Mouse (Mus musculus) CH12.LX (cell line): Measurements from ENCODE around the gene Micall2. TPM values are rescaled to one million over a fixed set of nuclear protein-coding genes. Genes with fewer than 3 reads are reported as not detected.

Experiments used
- DNase-seq: peaks from one replicate; pipeline ENCODE4 v3.0.0-alpha.2; 2013; ENCODE audit errors: extremely low read depth
- H3K27ac ChIP-seq: 2 replicates; pipeline ENCODE4 v1.5.1; 2012; ENCODE audit warnings: low read depth, mild to moderate bottlenecking, control low read depth, moderate library complexity; ENCODE audit not compliant: insufficient read depth
- H3K27me3 ChIP-seq: replicated peaks from 2 replicates; pipeline ENCODE3; 2012; ENCODE audit warnings: inconsistent platforms
- H3K36me3 ChIP-seq, 2 experiments: replicated peaks in 1 of 2; 2 replicates each; pipeline versions ENCODE3 to v1.6.1; 2012; ENCODE audit warnings: inconsistent platforms in 1 of 2, low read length in 1 of 2, mild to moderate bottlenecking in 1 of 2, mixed read lengths in 1 of 2, moderate library complexity in 1 of 2; ENCODE audit not compliant: control insufficient read depth in 1 of 2, insufficient read depth in 1 of 2
- H3K4me1 ChIP-seq, 2 experiments: 2 replicates each; pipeline ENCODE4 v1.6.1; 2012; ENCODE audit warnings: inconsistent platforms in 1 of 2, moderate library complexity in 1 of 2; ENCODE audit not compliant: insufficient read depth in 2 of 2, control insufficient read depth in 1 of 2
- H3K4me2 ChIP-seq: 2 replicates; pipeline ENCODE4 v1.6.1; 2012; ENCODE audit warnings: low read depth, mild to moderate bottlenecking, control low read depth; ENCODE audit not compliant: poor library complexity, insufficient read depth, severe bottlenecking
- H3K4me3 ChIP-seq, 3 experiments: fragments of 150-350 bp in 1 of 3; sonication (generic) in 1 of 3; replicated peaks in 1 of 3; 2 replicates each; pipeline versions ENCODE3 to v1.5.1; 2011 to 2012; ENCODE audit warnings: low read depth in 2 of 3, low read length in 2 of 3, mild to moderate bottlenecking in 2 of 3, moderate library complexity in 2 of 3, control low read depth in 1 of 3, improper control_type of control experiment in 1 of 3, inconsistent platforms in 1 of 3, mixed read lengths in 1 of 3; ENCODE audit not compliant: poor library complexity in 1 of 3
- H3K79me2 ChIP-seq: replicated peaks from 2 replicates; pipeline ENCODE4 v1.6.1; 2012; ENCODE audit warnings: mild to moderate bottlenecking, moderate library complexity; ENCODE audit not compliant: control insufficient read depth, poor library complexity, insufficient read depth, severe bottlenecking; ENCODE audit errors: extremely low read depth
- H3K9ac ChIP-seq: 2 replicates; pipeline ENCODE4 v1.6.1; 2012; ENCODE audit warnings: low read depth, mild to moderate bottlenecking, control low read depth, moderate library complexity; ENCODE audit not compliant: insufficient read depth
- H3K9me3 ChIP-seq: replicated peaks from 2 replicates; pipeline ENCODE3; 2012; ENCODE audit warnings: low read length, inconsistent platforms, mixed read lengths
- BHLHE40 ChIP-seq: IDR thresholded peaks from 2 replicates; pipeline ENCODE4 v1.6.1; 2011; ENCODE audit warnings: mild to moderate bottlenecking, low read depth, low read length, improper control_type of control experiment
- CHD1 ChIP-seq: IDR thresholded peaks from 2 replicates; pipeline ENCODE4 v1.6.1; 2012; ENCODE audit warnings: low read depth, low read length, improper control_type of control experiment, inconsistent platforms
- CHD2 ChIP-seq: IDR thresholded peaks from 2 replicates; pipeline ENCODE4 v1.6.1; 2011; ENCODE audit warnings: low read length, improper control_type of control experiment
- CTCF ChIP-seq, 2 experiments: IDR thresholded peaks in 1 of 2; conservative IDR thresholded peaks in 1 of 2; 2 replicates each; pipeline ENCODE4 v1.5.1; 2011 to 2012; ENCODE audit warnings: low read depth in 2 of 2, low read length in 2 of 2, improper control_type of control experiment in 1 of 2, inconsistent platforms in 1 of 2, mild to moderate bottlenecking in 1 of 2, moderate library complexity in 1 of 2
- ETS1 ChIP-seq: conservative IDR thresholded peaks from 2 replicates; pipeline ENCODE4 v1.6.1; 2012; ENCODE audit warnings: low read depth, mild to moderate bottlenecking, inconsistent platforms, low read length, improper control_type of control experiment, moderate library complexity
- GABPA ChIP-seq: IDR thresholded peaks from 2 replicates; pipeline ENCODE4 v1.6.1; 2012; ENCODE audit warnings: low read depth, low read length, improper control_type of control experiment, inconsistent platforms; ENCODE audit not compliant: insufficient replicate concordance
- IRF4 ChIP-seq: IDR thresholded peaks from 2 replicates; pipeline ENCODE4 v1.6.1; 2014; ENCODE audit warnings: low read depth, mild to moderate bottlenecking, inconsistent platforms, low read length, improper control_type of control experiment
- JUN ChIP-seq: IDR thresholded peaks from 2 replicates; pipeline ENCODE4 v1.6.1; 2011; ENCODE audit warnings: low read depth, mild to moderate bottlenecking, low read length, improper control_type of control experiment, moderate library complexity; ENCODE audit not compliant: insufficient read depth
- MAX ChIP-seq: IDR thresholded peaks from 2 replicates; pipeline ENCODE4 v1.6.1; 2011; ENCODE audit warnings: low read length, improper control_type of control experiment
- MAZ ChIP-seq: IDR thresholded peaks from 2 replicates; pipeline ENCODE4 v1.6.1; 2012; ENCODE audit warnings: low read depth, mild to moderate bottlenecking, inconsistent platforms, low read length, improper control_type of control experiment, moderate library complexity
- NRF1 ChIP-seq: IDR thresholded peaks from 2 replicates; pipeline ENCODE4 v1.6.1; 2014; ENCODE audit warnings: low read depth, mild to moderate bottlenecking, inconsistent platforms, low read length, improper control_type of control experiment, moderate library complexity
- RAD21 ChIP-seq: IDR thresholded peaks from 2 replicates; pipeline ENCODE4 v1.6.1; 2011; ENCODE audit warnings: low read depth, mild to moderate bottlenecking, low read length, improper control_type of control experiment, moderate library complexity
- SIN3A ChIP-seq: IDR thresholded peaks from 2 replicates; pipeline ENCODE4 v1.6.1; 2012; ENCODE audit warnings: low read length, improper control_type of control experiment, inconsistent platforms
- TCF12 ChIP-seq: IDR thresholded peaks from 2 replicates; pipeline ENCODE4 v1.6.1; 2014; ENCODE audit warnings: low read depth, mild to moderate bottlenecking, inconsistent platforms, low read length, improper control_type of control experiment
- ZC3H11A ChIP-seq: IDR thresholded peaks from 2 replicates; pipeline ENCODE4 v1.6.1; 2012; ENCODE audit warnings: low read depth, mild to moderate bottlenecking, inconsistent platforms, low read length, improper control_type of control experiment
- ZKSCAN1 ChIP-seq: IDR thresholded peaks from 2 replicates; pipeline ENCODE4 v1.6.1; 2012; ENCODE audit warnings: low read depth, inconsistent platforms, low read length, improper control_type of control experiment, borderline replicate concordance
- ZMIZ1 ChIP-seq: IDR thresholded peaks from 2 replicates; pipeline ENCODE4 v1.6.1; 2012; ENCODE audit warnings: low read depth, mild to moderate bottlenecking, inconsistent platforms, low read length, improper control_type of control experiment
- dilution Hi-C: fragments of 300-500 bp; cut with MboI; formaldehyde crosslinking; loops from 2 replicates; pipeline ENCODE4 v1.14.3; 2020; ENCODE audit warnings: low sequenced_read_pairs; ENCODE audit not compliant: extremely low pct_unique_long_range_greater_than_20kb, extremely low pct_ligation_motif_present
- in situ Hi-C: fragments of 300-500 bp; cut with MboI; formaldehyde crosslinking; loops from 3 replicates; pipeline ENCODE4 v1.14.3; 2019; ENCODE audit warnings: low sequenced_read_pairs, low pct_ligation_motif_present, low pct_unique_long_range_greater_than_20kb, mixed read lengths
- polyA plus RNA-seq: library from polyadenylated mRNA; unstranded; fragments of >175 nt; gene quantifications from 2 replicates; pipeline ENCODE4 v1.2.1, GENCODE M21; 2012; ENCODE audit warnings: low read depth; ENCODE audit not compliant: insufficient read length
- total RNA-seq, 2 experiments: library from RNA; depleted of rRNA; stranded (reverse); fragments of 300-350 nt in 1 of 2; fragments of >200 nt in 1 of 2; gene quantifications; 2 replicates each; pipeline ENCODE4 v1.2.3; 2012 to 2014

Micall2 gene
- total and polyA plus RNA-seq, 3 experiments, result 1.3 to 3.0 (median 1.7) TPM

GRCm38 (mm10) chr5:139726186-139726585, 9.9 kb downstream of the Micall2 start:
- Histone ChIP-seq H3K79me2 (no peaks in the 10 kb centered on the region), H3K9me3 (no peaks in the 10 kb centered on the region), H3K36me3 (peaks cover 0 to 27% of the 10 kb centered on the region in 2 experiments), H3K27ac (no peak overlapping the region), H3K4me3 (no peak overlapping the region), H3K4me2 (no peak overlapping the region), H3K9ac (no peak overlapping the region), H3K27me3 (no peaks in the 10 kb centered on the region), H3K4me1 (peaks cover 31 to 76% of the 10 kb centered on the region in 2 experiments)
- TF ChIP-seq GABPA (no peak), CHD1 (no peak), JUN (peak; percentile 32), NRF1 (no peak), IRF4 (no peak), MAX (no peak), MAZ (no peak), CTCF (conservative IDR thresholded peaks at IDR 0.05 in 1 of 2, IDR thresholded peaks at IDR 0.05 in 1 of 2; ENCODE audit: low read depth in 2 of 2, low read length in 2 of 2) (0 out of 4 replicates have a peak, but pooled peaks of 1 of the 2 experiments have one; percentile 4)
- in situ Hi-C loops (no loop called here), dilution Hi-C loops (no loop called here)
- no peak for DNase-seq

DNA sequence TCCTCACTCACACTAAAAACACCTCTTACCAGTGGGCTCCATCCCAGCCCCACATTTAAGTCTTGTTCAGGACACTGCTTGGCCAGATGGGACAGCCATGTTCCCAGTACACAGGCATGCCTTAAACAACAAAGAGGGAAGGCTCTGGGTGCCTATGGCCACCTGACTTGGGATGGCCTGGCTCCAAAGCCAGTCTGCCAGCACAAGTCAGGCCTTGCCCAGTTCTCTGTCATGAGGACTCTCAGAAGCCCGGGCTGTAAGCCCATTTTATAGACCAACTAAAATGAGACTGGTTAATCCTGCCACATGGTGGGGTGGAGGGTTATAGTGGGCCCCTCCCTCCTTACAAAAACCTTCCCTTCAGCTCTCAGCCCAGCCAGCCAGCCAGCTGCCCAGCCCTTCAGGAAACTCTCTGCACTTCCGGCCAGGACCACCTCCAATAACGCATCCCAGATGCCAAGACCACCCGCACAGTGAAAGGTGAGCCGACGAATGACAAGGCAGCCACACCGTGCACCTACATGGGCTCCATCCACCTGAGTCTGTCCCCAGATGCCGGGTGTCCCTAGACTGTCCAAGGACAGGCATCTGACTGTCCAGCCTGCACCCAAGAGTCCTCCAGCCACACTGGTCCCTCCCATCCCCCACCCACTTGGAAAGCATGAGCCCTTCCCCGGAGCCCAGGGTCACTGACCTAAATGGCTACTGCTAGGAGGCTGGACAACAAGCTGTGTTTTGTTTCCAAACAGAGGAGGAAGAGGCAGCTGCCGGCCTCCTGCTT, 11.6 kb downstream of the Micall2 start:
- Histone ChIP-seq H3K4me3 (no peak overlapping the region), H3K79me2 (no peaks in the 10 kb centered on the region), H3K27me3 (no peaks in the 10 kb centered on the region), H3K36me3 (peaks cover 0 to 27% of the 10 kb centered on the region in 2 experiments), H3K9me3 (no peaks in the 10 kb centered on the region), H3K4me2 (no peak overlapping the region), H3K9ac (no peak overlapping the region), H3K4me1 (peaks cover 25 to 62% of the 10 kb centered on the region in 2 experiments)
- DNase-seq, result no peak
- TF ChIP-seq ETS1, result no peak
- TF ChIP-seq ZKSCAN1, result no peak
- TF ChIP-seq CHD2, result no peak
- no peak for TF ChIP-seq RAD21
- TF ChIP-seq SIN3A, result no peak
- TF ChIP-seq ZC3H11A, result no peak
- TF ChIP-seq BHLHE40, result no peak
- TF ChIP-seq ZMIZ1, result no peak
- no peak for TF ChIP-seq MAX
- TF ChIP-seq JUN, result no peak
- TF ChIP-seq TCF12, result no peak
- TF ChIP-seq, all 38 proteins: peak for 0
- no peak overlapping the region for H3K27ac ChIP-seq
- in situ Hi-C loops (no loop called here), dilution Hi-C loops (no loop called here)
